Mouse (Mus musculus) liver, postnatal 0 days (tissue): ENCODE results near the gene Plin1. TPM values are rescaled to one million over a fixed set of nuclear protein-coding genes. Genes with fewer than 3 reads are reported as not detected.

ENCODE experiments used
- ATAC-seq: fragments of 200-750 bp; cut with Nextera tagmentation; 2 replicates; pipeline ENCODE4 v1.8.0; 2017; ENCODE audit warnings: mild to moderate bottlenecking, moderate library complexity
- DNase-seq: peaks from one replicate; pipeline ENCODE4 v3.0.0-alpha.2; 2016
- H3K27ac ChIP-seq: fragments of 300-500 bp; sonication (generic); 2 replicates; pipeline ENCODE4 v1.5.1; 2014; ENCODE audit warnings: antibody characterized with exemption, moderate library complexity, mild to moderate bottlenecking, low read depth
- H3K27me3 ChIP-seq: fragments of 300-500 bp; sonication (generic); 2 replicates; pipeline ENCODE4 v1.6.1; 2014; ENCODE audit warnings: low read length, control low read depth, mixed read lengths; ENCODE audit not compliant: insufficient read depth
- H3K36me3 ChIP-seq: fragments of 300-500 bp; sonication (generic); replicated peaks from 2 replicates; pipeline ENCODE4 v1.6.1; 2014; ENCODE audit warnings: mild to moderate bottlenecking, control low read depth, low read length, moderate library complexity, mixed read lengths; ENCODE audit not compliant: insufficient read depth
- H3K4me1 ChIP-seq: fragments of 300-500 bp; sonication (generic); 2 replicates; pipeline ENCODE4 v1.6.1; 2014; ENCODE audit warnings: antibody characterized with exemption, mild to moderate bottlenecking, control low read depth; ENCODE audit not compliant: insufficient read depth
- H3K4me2 ChIP-seq: fragments of 300-500 bp; sonication (generic); 2 replicates; pipeline ENCODE4 v1.6.1; 2014; ENCODE audit warnings: low read depth, mild to moderate bottlenecking, low read length, moderate library complexity, mixed read lengths
- H3K4me3 ChIP-seq: fragments of 300-500 bp; sonication (generic); 2 replicates; pipeline ENCODE4 v1.5.1; 2014; ENCODE audit warnings: low read depth, low read length
- H3K9ac ChIP-seq: fragments of 300-500 bp; sonication (generic); replicated peaks from 2 replicates; pipeline ENCODE4 v1.6.1; 2014; ENCODE audit warnings: mild to moderate bottlenecking, moderate library complexity
- H3K9me3 ChIP-seq: fragments of 300-500 bp; sonication (generic); 2 replicates; pipeline ENCODE4 v1.6.1; 2016; ENCODE audit warnings: mild to moderate bottlenecking, control low read depth, low read length, mixed read lengths
- CTCF ChIP-seq: sonication (generic); IDR thresholded peaks from 2 replicates; pipeline ENCODE4 v1.5.1; 2016; ENCODE audit warnings: antibody characterized with exemption, low read depth
- EP300 ChIP-seq: IDR thresholded peaks from 2 replicates; pipeline ENCODE4 v1.6.1; 2016; ENCODE audit warnings: antibody characterized with exemption, low read depth, mild to moderate bottlenecking
- WGBS: fragments of 180-500 bp; shearing (Covaris S2); extraction: QIAGEN DNeasy Blood & Tissue Kit; methylation state at CpG from one replicate; pipeline ENCODE4 v1.1.7; 2014; ENCODE audit not compliant: insufficient replicate concordance; 5-methylcytosine and 5-hydroxymethylcytosine counted together
- polyA plus RNA-seq: library from polyadenylated mRNA; unstranded; fragments of >200 nt; fragmentation: Nextera tagmentation; extraction: Ambion mirVana; gene quantifications from 2 replicates; pipeline ENCODE4 v1.2.1, GENCODE M21; 2015

Gene Plin1
- polyA plus RNA-seq, 1 experiment from 2014 or later = not detected

DNA sequence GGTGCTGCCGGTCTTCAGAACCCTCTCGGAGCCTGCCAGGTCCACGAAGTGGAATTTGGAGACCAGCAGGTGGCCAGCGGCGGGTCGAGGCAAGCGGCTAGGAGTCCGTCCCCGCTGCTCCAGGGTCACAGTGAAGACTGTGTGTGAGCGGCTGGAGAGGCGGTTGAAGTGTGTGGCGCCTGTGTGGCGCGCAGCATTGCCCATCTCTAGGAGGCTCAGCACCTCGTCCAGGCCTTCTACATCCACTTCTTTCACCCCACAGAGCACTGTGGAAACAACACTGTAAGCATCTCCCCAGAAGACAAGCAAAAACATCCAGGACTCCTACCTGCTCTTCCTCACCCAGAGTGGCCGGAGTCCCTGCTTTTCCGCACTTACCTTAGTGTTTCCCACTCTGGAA lies 21.9 kb downstream of the Plin1 start:
- H3K4me1 ChIP-seq = peaks cover 7% of the 10 kb centered on the region; the same call in 1 of the 2 replicates
- ATAC-seq (no peak), DNase-seq (no peak)
- H3K9me3 ChIP-seq = no peaks in the 10 kb centered on the region
- no peaks in the 10 kb centered on the region for H3K36me3 ChIP-seq
- H3K9ac ChIP-seq = no peak overlapping the region
- no peak overlapping the region for H3K4me3 ChIP-seq
- no peak overlapping the region for H3K27ac ChIP-seq
- no peak overlapping the region for H3K4me2 ChIP-seq
- no peak for TF ChIP-seq CTCF
- no peak for TF ChIP-seq EP300
- WGBS = 63% methylated on average over 17 of the region's 17 CpGs
- H3K27me3 ChIP-seq = peaks cover 31% of the 10 kb centered on the region

DNA sequence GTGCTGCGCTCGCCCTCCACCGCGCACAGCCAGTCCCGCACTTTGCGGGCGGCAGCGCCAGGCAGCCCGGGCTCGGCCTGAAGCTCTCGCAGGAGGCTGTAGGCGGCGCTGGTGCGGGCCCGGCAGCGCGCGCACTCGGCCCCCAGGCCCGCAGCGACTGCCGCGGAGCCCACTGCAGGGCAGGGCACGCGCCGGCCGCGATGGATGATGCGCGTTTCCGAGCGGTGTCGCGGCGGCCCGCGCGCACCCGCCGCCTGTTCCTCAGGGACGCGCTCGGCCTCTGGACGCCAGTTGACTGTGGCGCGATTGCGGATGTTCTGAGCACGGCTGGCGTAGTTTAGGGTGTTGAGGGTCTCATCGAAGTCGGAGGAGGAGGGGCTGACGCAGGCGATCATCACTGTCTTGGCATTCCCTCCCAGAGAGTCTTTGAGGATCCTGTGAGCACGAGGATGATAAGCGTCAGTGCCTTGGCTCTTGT lies 22.5 kb downstream of the Plin1 start:
- no peaks in the 10 kb centered on the region for H3K36me3 ChIP-seq
- no peak for DNase-seq
- WGBS = 6% methylated on average over 55 of the region's 55 CpGs
- TF ChIP-seq CTCF (peak; percentile 26; the same call in 1 of the 2 replicates), EP300 (no peak)
- ATAC-seq = peak; percentile 21; the same call in 1 of the 2 replicates
- H3K4me1 ChIP-seq = peaks cover 5% of the 10 kb centered on the region; the same call in 1 of the 2 replicates
- H3K4me3 ChIP-seq = peak overlapping the region; percentile 34
- no peak overlapping the region for H3K27ac ChIP-seq
- peak overlapping the region; percentile 73 for H3K4me2 ChIP-seq
- H3K9me3 ChIP-seq = no peaks in the 10 kb centered on the region
- peaks cover 27% of the 10 kb centered on the region for H3K27me3 ChIP-seq
- H3K9ac ChIP-seq = no peak overlapping the region; the same call in 1 of the 2 replicates

GRCm38 (mm10) chr7:79705210-79705609 lies 27.5 kb downstream of the Plin1 start:
- no peak for DNase-seq
- Histone ChIP-seq H3K9ac (no peak overlapping the region), H3K9me3 (no peaks in the 10 kb centered on the region), H3K4me2 (no peak overlapping the region), H3K4me1 (0 out of 2 replicates have a peak, but pooled peaks cover 4% of the 10 kb centered on the region), H3K27ac (no peak overlapping the region), H3K4me3 (no peak overlapping the region), H3K27me3 (peaks cover 8% of the 10 kb centered on the region), H3K36me3 (no peaks in the 10 kb centered on the region)
- TF ChIP-seq CTCF (no peak), EP300 (no peak)
- ATAC-seq = peak; percentile 35; the same call in 1 of the 2 replicates
- 77% methylated on average over 5 of the region's 5 CpGs for WGBS

DNA sequence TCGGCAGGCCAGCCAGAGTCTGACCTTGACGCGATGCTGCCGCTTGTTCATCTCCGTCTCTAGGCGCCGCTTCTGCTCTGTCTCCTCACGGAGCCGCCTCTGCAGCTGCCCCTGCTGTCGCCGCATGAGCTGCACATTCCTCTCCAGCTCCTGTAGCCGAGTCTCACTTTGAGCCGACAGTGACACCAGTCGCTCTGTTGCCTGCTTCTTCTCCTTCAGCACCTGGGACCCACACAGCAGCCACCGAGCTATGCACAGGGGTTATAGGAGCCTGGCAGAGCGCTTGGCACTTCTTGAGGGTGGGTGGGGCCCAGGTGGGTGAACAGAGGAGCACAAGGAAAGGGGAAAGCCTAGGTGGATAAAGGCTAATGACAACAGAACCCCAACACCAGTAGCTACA lies 29.9 kb downstream of the Plin1 start:
- Histone ChIP-seq H3K9me3 (no peaks in the 10 kb centered on the region), H3K4me2 (no peak overlapping the region), H3K27me3 (no peaks in the 10 kb centered on the region), H3K4me3 (no peak overlapping the region), H3K36me3 (0 out of 2 replicates have a peak, but pooled peaks cover 5% of the 10 kb centered on the region), H3K9ac (no peak overlapping the region), H3K4me1 (no peaks in the 10 kb centered on the region), H3K27ac (no peak overlapping the region)
- TF ChIP-seq CTCF (no peak), EP300 (no peak)
- ATAC-seq = no peak
- WGBS = 92% methylated on average over 16 of the region's 16 CpGs
- no peak for DNase-seq

DNA sequence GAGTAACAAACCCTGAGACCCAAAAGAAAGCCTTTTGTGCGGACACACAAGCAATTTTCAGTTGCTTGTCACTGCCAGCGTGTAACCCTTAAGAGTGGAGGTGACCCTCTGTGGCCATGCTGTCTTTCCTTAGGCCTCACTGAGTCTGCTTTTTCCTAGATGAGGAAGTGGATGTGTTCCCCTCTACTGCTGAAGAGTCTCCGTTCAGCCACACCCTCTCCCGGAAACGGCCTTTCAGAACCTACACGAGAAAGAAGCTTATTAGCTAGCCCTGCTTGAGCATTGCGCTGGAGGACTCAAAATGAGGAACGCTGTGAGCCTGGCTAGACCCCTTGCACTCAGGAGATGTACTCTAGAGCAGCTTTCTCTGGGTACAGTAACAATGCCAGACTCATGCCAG lies 36.2 kb downstream of the Plin1 start:
- no peak overlapping the region for H3K4me2 ChIP-seq
- TF ChIP-seq EP300 (no peak), CTCF (no peak)
- ATAC-seq (no peak), DNase-seq (no peak)
- no peaks in the 10 kb centered on the region for H3K27me3 ChIP-seq
- H3K4me3 ChIP-seq = no peak overlapping the region
- 75% methylated on average over 8 of the region's 8 CpGs for WGBS
- H3K9ac ChIP-seq = no peak overlapping the region
- H3K36me3 ChIP-seq = peaks cover 58% of the 10 kb centered on the region
- H3K9me3 ChIP-seq = no peaks in the 10 kb centered on the region
- H3K27ac ChIP-seq = no peak overlapping the region
- no peaks in the 10 kb centered on the region for H3K4me1 ChIP-seq

GRCm38 (mm10) chr7:79680231-79680630 lies 52.5 kb downstream of the Plin1 start:
- H3K9me3 ChIP-seq = no peaks in the 10 kb centered on the region
- 88% methylated on average over 2 of the region's 2 CpGs for WGBS
- no peak overlapping the region for H3K4me3 ChIP-seq
- no peaks in the 10 kb centered on the region for H3K4me1 ChIP-seq
- no peaks in the 10 kb centered on the region for H3K27me3 ChIP-seq
- H3K9ac ChIP-seq = no peak overlapping the region
- H3K4me2 ChIP-seq = no peak overlapping the region
- DNase-seq = no peak
- peaks cover 64% of the 10 kb centered on the region for H3K36me3 ChIP-seq
- H3K27ac ChIP-seq = no peak overlapping the region
- TF ChIP-seq EP300 = no peak
- no peak for TF ChIP-seq CTCF
- no peak for ATAC-seq

DNA sequence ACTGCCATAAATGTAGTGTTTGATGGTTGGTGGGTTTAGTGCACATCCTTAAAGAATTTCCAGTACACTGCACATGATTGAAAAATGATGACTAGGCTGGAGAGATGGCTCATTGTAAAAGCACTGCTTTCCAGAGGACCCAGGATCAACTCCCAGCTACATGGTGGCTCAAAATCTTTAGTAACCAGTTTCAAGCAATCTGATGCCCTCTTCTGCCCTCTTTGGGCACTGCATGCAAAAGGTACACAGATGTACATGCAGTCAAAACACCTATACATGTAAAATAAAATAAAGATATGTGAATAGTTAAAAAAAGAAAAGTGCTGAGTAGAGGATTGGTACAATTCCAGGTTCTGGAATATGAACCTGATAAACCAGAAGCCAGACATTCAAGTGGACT lies 53.5 kb downstream of the Plin1 start:
- H3K9ac ChIP-seq = no peak overlapping the region
- peaks cover 65% of the 10 kb centered on the region for H3K36me3 ChIP-seq
- H3K27ac ChIP-seq = no peak overlapping the region
- ATAC-seq (no peak), DNase-seq (no peak)
- TF ChIP-seq CTCF (peak; percentile 52), EP300 (no peak)
- H3K4me1 ChIP-seq = no peaks in the 10 kb centered on the region
- H3K4me3 ChIP-seq = no peak overlapping the region
- no peak overlapping the region for H3K4me2 ChIP-seq
- H3K9me3 ChIP-seq = no peaks in the 10 kb centered on the region
- no peaks in the 10 kb centered on the region for H3K27me3 ChIP-seq
